Mouse (Mus musculus): ENCODE measurements around the gene Epb41l1. TPM values are rescaled to one million over a fixed set of nuclear protein-coding genes. Genes with fewer than 3 reads are reported as not detected.

Gene Epb41l1
- polyA plus RNA-seq, 1 experiment from 2014 or later, result 18.5 TPM

- no peak for ATAC-seq
- WGBS, result 60% methylated on average over 8 of the region's 8 CpGs
These were observed 53.0 kb downstream of the Epb41l1 start for GRCm38 (mm10) chr2:156473696-156474095.

GRCm38 (mm10) chr2:156474111-156474510 lies 53.4 kb downstream of the Epb41l1 start:
- ATAC-seq, result no peak
- Histone ChIP-seq H3K4me3 (ENCODE audit: low read depth, low read length) (no peak overlapping the region), H3K27ac (ENCODE audit: low read length) (no peak overlapping the region), H3K4me2 (ENCODE audit: low read length) (no peak overlapping the region), H3K27me3 (ENCODE audit: control insufficient read depth, insufficient read depth, low read depth, low read length) (no peaks in the 10 kb centered on the region), H3K9me3 (replicated peaks; ENCODE audit: control insufficient read depth, low read length, poor library complexity, severe bottlenecking) (no peaks in the 10 kb centered on the region), H3K36me3 (ENCODE audit: control insufficient read depth, insufficient read depth, low read length) (no peaks in the 10 kb centered on the region), H3K9ac (ENCODE audit: low read depth, low read length) (no peak overlapping the region), H3K4me1 (ENCODE audit: control insufficient read depth, insufficient read depth, low read length) (peaks cover 19% of the 10 kb centered on the region)
- 46% methylated on average over 3 of the region's 3 CpGs for WGBS

More at GRCm38 (mm10) chr2:156473696-156474095, 53.0 kb downstream of the Epb41l1 start:
- H3K27me3 ChIP-seq (ENCODE audit: control insufficient read depth, insufficient read depth, low read depth, low read length), result no peaks in the 10 kb centered on the region
- no peak overlapping the region for H3K4me2 ChIP-seq (ENCODE audit: low read length)
- no peaks in the 10 kb centered on the region for H3K36me3 ChIP-seq (ENCODE audit: control insufficient read depth, insufficient read depth, low read length)
- no peaks in the 10 kb centered on the region for H3K9me3 ChIP-seq (replicated peaks; ENCODE audit: control insufficient read depth, low read length, poor library complexity, severe bottlenecking)
- H3K27ac ChIP-seq (ENCODE audit: low read length), result no peak overlapping the region
- no peak overlapping the region for H3K4me3 ChIP-seq (ENCODE audit: low read depth, low read length)
- peaks cover 19% of the 10 kb centered on the region for H3K4me1 ChIP-seq (ENCODE audit: control insufficient read depth, insufficient read depth, low read length)
- H3K9ac ChIP-seq (ENCODE audit: low read depth, low read length), result no peak overlapping the region

DNA sequence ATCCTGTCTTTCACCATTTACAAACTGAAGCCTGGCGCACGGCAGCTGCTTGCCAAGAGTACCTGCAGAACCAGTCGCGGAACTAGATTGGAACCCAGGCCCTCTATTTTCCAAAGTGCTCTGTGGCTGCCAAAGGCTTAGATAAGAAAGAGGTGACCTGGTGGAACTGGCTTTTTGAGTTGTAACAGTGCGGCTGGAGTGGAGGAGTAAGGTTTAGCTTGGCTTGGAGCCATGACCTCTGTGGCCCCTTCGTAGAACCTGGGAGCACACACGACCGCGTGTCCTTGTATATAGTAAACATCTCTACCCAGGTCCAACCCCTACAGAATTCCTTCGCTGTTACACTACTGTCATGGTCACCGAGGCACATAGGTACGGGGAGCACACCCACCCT lies 54.2 kb downstream of the Epb41l1 start:
- H3K4me3 ChIP-seq (ENCODE audit: low read depth, low read length), result peak overlapping the region; percentile 61
- H3K27ac ChIP-seq (ENCODE audit: low read length), result peak overlapping the region; percentile 50
- no peaks in the 10 kb centered on the region for H3K9me3 ChIP-seq (replicated peaks; ENCODE audit: control insufficient read depth, low read length, poor library complexity, severe bottlenecking)
- no peaks in the 10 kb centered on the region for H3K27me3 ChIP-seq (ENCODE audit: control insufficient read depth, insufficient read depth, low read depth, low read length)
- H3K4me2 ChIP-seq (ENCODE audit: low read length), result peak overlapping the region; percentile 91
- 31% methylated on average over 12 of the region's 12 CpGs for WGBS
- ATAC-seq, result peak; percentile 32
- H3K4me1 ChIP-seq (ENCODE audit: control insufficient read depth, insufficient read depth, low read length), result peaks cover 19% of the 10 kb centered on the region
- H3K9ac ChIP-seq (ENCODE audit: low read depth, low read length), result peak overlapping the region; percentile 94
- no peaks in the 10 kb centered on the region for H3K36me3 ChIP-seq (ENCODE audit: control insufficient read depth, insufficient read depth, low read length)

DNA sequence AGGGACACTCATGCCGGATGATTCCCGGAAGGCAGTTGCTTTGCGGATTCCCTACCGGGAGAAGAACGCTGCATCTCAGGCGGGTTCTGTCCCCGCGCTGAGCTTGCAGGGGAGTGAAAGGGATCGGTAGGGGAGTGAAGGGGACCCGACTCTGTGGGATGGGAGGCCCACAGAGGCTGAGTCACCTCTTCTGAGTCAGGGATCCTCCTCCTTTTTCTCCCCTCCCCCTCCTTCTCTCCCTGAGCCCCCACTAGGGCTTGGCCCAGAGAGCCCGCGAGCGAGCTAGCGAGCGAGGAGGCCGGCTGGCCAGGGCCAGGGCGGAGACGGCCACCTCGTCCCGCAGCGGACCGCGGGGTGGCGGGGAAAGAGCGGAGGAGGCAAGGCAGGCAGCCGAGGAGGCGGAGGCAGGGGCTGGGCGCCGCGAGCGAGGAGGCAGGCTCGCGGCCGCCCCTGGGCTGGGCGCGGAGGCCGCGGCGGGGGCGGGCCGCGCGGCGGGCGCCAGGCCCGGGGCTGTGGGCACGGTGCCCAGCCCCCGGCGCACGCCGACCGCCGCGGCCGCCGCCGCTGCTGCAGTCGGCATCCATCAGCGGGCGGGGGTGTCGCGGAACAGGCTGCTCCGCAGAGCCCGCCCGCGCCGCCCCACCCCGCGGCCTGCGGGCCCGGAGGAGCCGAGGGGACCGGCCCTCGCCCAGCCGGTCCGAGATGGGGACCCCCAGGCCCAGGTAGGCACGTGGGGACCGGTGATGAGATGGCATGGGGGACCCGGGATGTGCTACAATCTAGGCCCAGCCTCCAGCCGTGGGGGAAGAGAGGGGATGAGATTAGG lies 54.8 kb downstream of the Epb41l1 start:
- Histone ChIP-seq H3K4me3 (ENCODE audit: low read depth, low read length) (peak overlapping the region; percentile 61), H3K36me3 (ENCODE audit: control insufficient read depth, insufficient read depth, low read length) (no peaks in the 10 kb centered on the region), H3K27ac (ENCODE audit: low read length) (peak overlapping the region; percentile 50), H3K9ac (ENCODE audit: low read depth, low read length) (peak overlapping the region; percentile 94), H3K27me3 (ENCODE audit: control insufficient read depth, insufficient read depth, low read depth, low read length) (no peaks in the 10 kb centered on the region), H3K9me3 (replicated peaks; ENCODE audit: control insufficient read depth, low read length, poor library complexity, severe bottlenecking) (no peaks in the 10 kb centered on the region), H3K4me1 (ENCODE audit: control insufficient read depth, insufficient read depth, low read length) (peaks cover 19% of the 10 kb centered on the region), H3K4me2 (ENCODE audit: low read length) (peak overlapping the region; percentile 91)
- peak; percentile 61 for ATAC-seq
- under 1% methylated on average over 68 of the region's 80 CpGs for WGBS

GRCm38 (mm10) chr2:156476111-156476747 lies 55.5 kb downstream of the Epb41l1 start:
- ATAC-seq, result 0 out of 2 replicates have a peak, but pooled peaks have one; percentile 2
- Histone ChIP-seq H3K4me1 (ENCODE audit: control insufficient read depth, insufficient read depth, low read length) (peaks cover 19% of the 10 kb centered on the region), H3K27me3 (ENCODE audit: control insufficient read depth, insufficient read depth, low read depth, low read length) (no peaks in the 10 kb centered on the region), H3K9ac (ENCODE audit: low read depth, low read length) (peak overlapping the region; percentile 94), H3K36me3 (ENCODE audit: control insufficient read depth, insufficient read depth, low read length) (no peaks in the 10 kb centered on the region), H3K4me2 (ENCODE audit: low read length) (peak overlapping the region; percentile 91), H3K27ac (ENCODE audit: low read length) (peak overlapping the region; percentile 50), H3K9me3 (replicated peaks; ENCODE audit: control insufficient read depth, low read length, poor library complexity, severe bottlenecking) (no peaks in the 10 kb centered on the region), H3K4me3 (ENCODE audit: low read depth, low read length) (peak overlapping the region; percentile 61)
- 25% methylated on average over 8 of the region's 8 CpGs for WGBS

- 40% methylated on average over 5 of the region's 5 CpGs for WGBS
- H3K27me3 ChIP-seq (ENCODE audit: control insufficient read depth, insufficient read depth, low read depth, low read length), result no peaks in the 10 kb centered on the region
- peak overlapping the region; percentile 91 for H3K4me2 ChIP-seq (ENCODE audit: low read length)
- no peaks in the 10 kb centered on the region for H3K36me3 ChIP-seq (ENCODE audit: control insufficient read depth, insufficient read depth, low read length)
- no peaks in the 10 kb centered on the region for H3K9me3 ChIP-seq (replicated peaks; ENCODE audit: control insufficient read depth, low read length, poor library complexity, severe bottlenecking)
- H3K9ac ChIP-seq (ENCODE audit: low read depth, low read length), result no peak overlapping the region
- H3K4me1 ChIP-seq (ENCODE audit: control insufficient read depth, insufficient read depth, low read length), result peaks cover 19% of the 10 kb centered on the region
- no peak overlapping the region for H3K27ac ChIP-seq (ENCODE audit: low read length)
- ATAC-seq, result no peak
- no peak overlapping the region for H3K4me3 ChIP-seq (ENCODE audit: low read depth, low read length)
These were observed 56.0 kb downstream of the Epb41l1 start for GRCm38 (mm10) chr2:156476748-156477151.

DNA sequence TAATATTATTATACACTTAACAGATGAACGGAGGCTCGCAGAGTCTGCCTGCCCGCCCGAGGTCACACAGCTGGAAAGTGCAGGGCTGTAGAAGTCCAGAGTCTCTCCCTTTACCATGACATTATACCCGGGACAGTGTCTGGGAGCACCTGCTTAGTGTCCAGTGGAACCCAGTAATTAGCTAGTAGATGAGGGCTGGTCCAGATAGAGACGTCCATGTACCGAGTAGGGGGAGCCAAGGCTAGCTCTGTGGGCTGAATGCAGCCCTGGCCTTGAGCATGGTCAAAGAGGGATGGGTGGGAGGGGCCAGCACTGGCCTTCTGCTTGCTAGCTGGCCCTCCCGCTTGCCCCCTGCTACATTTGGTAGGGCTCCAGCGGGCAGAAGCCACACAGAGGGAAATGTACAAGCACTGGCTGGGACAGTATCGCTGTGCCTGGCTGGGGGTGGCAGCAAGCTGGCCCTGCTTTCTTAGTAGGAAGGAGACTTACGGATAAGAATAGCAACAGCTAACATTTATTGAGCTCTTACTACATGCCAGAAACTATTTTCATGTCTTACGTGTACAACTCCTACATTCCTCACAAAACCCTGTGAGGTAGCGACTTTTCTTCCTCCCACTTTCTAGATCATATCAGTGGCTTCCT lies 57.5 kb downstream of the Epb41l1 start:
- H3K9ac ChIP-seq (ENCODE audit: low read depth, low read length), result no peak overlapping the region
- no peaks in the 10 kb centered on the region for H3K36me3 ChIP-seq (ENCODE audit: control insufficient read depth, insufficient read depth, low read length)
- H3K27me3 ChIP-seq (ENCODE audit: control insufficient read depth, insufficient read depth, low read depth, low read length), result no peaks in the 10 kb centered on the region
- no peak for ATAC-seq
- H3K27ac ChIP-seq (ENCODE audit: low read length), result no peak overlapping the region
- peaks cover 19% of the 10 kb centered on the region for H3K4me1 ChIP-seq (ENCODE audit: control insufficient read depth, insufficient read depth, low read length)
- WGBS, result 78% methylated on average over 13 of the region's 13 CpGs
- H3K9me3 ChIP-seq (replicated peaks; ENCODE audit: control insufficient read depth, low read length, poor library complexity, severe bottlenecking), result no peaks in the 10 kb centered on the region
- H3K4me3 ChIP-seq (ENCODE audit: low read depth, low read length), result no peak overlapping the region
- no peak overlapping the region for H3K4me2 ChIP-seq (ENCODE audit: low read length)

DNA sequence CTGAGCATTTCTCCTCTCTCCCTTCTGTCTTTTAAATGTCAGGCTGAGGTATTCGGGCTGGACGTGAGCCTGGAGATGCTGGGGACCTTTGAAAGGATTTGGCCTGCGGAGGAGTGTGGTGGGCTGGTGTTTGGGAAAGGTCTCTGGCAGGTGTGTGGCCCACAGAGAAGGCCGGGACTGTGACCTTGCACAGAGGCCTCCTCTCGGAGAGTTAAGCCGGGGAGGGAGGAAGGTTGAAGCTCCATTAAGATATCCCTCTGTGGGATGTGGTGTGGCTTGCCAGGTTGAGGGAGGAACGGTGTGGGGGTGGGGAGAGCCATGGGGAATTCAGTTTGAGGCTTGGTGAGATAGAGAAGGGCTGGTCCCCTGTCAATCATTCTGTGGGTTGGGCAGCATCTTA lies 59.1 kb downstream of the Epb41l1 start:
- Histone ChIP-seq H3K27me3 (ENCODE audit: control insufficient read depth, insufficient read depth, low read depth, low read length) (no peaks in the 10 kb centered on the region), H3K9ac (ENCODE audit: low read depth, low read length) (no peak overlapping the region), H3K9me3 (replicated peaks; ENCODE audit: control insufficient read depth, low read length, poor library complexity, severe bottlenecking) (no peaks in the 10 kb centered on the region), H3K36me3 (ENCODE audit: control insufficient read depth, insufficient read depth, low read length) (no peaks in the 10 kb centered on the region), H3K4me1 (ENCODE audit: control insufficient read depth, insufficient read depth, low read length) (peaks cover 15% of the 10 kb centered on the region), H3K4me3 (ENCODE audit: low read depth, low read length) (no peak overlapping the region), H3K4me2 (ENCODE audit: low read length) (no peak overlapping the region), H3K27ac (ENCODE audit: low read length) (no peak overlapping the region)
- ATAC-seq, result no peak
- 57% methylated on average over 7 of the region's 7 CpGs for WGBS

DNA sequence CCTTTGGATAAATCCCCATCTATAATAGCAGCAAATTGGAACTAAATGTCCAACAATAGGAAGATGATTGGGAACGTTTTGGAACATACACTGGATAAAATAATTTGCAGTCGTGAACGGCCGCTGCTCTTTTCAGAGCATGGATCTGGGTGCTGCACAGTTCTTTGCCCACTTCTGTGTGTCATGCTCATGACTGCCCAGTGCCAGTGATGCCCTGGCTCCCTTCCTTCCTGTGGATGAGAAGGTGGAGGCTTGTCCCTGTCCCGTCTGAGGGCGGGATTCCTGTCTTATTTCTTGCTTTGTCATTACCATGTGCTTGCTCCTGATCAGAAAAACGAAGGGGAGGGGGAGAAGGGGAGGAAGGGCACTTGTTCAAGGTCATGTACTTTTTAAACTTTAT lies 59.6 kb downstream of the Epb41l1 start:
- Histone ChIP-seq H3K4me3 (ENCODE audit: low read depth, low read length) (no peak overlapping the region), H3K9ac (ENCODE audit: low read depth, low read length) (no peak overlapping the region), H3K9me3 (replicated peaks; ENCODE audit: control insufficient read depth, low read length, poor library complexity, severe bottlenecking) (no peaks in the 10 kb centered on the region), H3K4me1 (ENCODE audit: control insufficient read depth, insufficient read depth, low read length) (peaks cover 11% of the 10 kb centered on the region), H3K27me3 (ENCODE audit: control insufficient read depth, insufficient read depth, low read depth, low read length) (no peaks in the 10 kb centered on the region), H3K36me3 (ENCODE audit: control insufficient read depth, insufficient read depth, low read length) (no peaks in the 10 kb centered on the region), H3K27ac (ENCODE audit: low read length) (no peak overlapping the region), H3K4me2 (ENCODE audit: low read length) (no peak overlapping the region)
- 79% methylated on average over 7 of the region's 7 CpGs for WGBS
- no peak for ATAC-seq

All from midbrain, embryonic 16.5 days (tissue).